Mouse (Mus musculus): Measurements from ENCODE around the gene Ccl20.

DNA sequence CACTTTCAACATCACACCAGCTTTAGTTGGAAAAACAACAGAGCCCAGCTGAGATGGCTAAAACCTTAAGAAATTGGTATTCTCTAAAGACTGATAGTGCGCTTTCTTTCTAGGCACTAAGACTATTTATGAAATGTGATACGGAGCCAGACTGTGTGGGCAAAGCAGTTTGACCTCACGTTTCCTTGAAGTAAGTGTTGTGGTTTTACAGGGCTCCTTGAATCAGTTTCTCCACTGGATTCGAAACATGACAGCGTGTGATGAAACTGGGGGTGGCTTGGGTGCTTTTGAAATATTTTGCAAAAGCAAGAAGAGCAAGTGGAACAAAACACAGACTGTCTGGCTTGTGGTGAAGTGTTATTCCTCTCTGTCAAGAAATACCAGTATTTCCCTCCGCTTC, 39.5 kb upstream of the Ccl20 start:
- TF ChIP-seq CTCF (IDR thresholded peaks at IDR 0.05; ENCODE audit: low read depth) (no peak), EP300 (IDR thresholded peaks at IDR 0.05; ENCODE audit: low read depth) (no peak)

All from heart, postnatal 0 days (tissue).